Mouse (Mus musculus) MEL-GATA-1-ER (cell line): Measurements from ENCODE around the gene Siah2.
A peak's percentile ranks its signal among the peaks of the same experiment; 100 is the strongest.

Source experiments
- DNase-seq: peaks from one replicate; pipeline ENCODE4 v3.0.0-alpha.2; 2012; ENCODE audit warnings: low read depth; ENCODE audit errors: extremely low read depth

Gene Siah2

GRCm38 (mm10) chr3:58691997-58692721, at the start of gene Siah2:
Gene Siah2 (minus strand): TSS chr3:58692400.
- peak; percentile 54 for DNase-seq

GRCm38 (mm10) chr3:58739536-58739935, 47.3 kb upstream of the Siah2 start:
- DNase-seq = no peak

GRCm38 (mm10) chr3:58738346-58739089, 46.3 kb upstream of the Siah2 start:
- DNase-seq = no peak

DNA sequence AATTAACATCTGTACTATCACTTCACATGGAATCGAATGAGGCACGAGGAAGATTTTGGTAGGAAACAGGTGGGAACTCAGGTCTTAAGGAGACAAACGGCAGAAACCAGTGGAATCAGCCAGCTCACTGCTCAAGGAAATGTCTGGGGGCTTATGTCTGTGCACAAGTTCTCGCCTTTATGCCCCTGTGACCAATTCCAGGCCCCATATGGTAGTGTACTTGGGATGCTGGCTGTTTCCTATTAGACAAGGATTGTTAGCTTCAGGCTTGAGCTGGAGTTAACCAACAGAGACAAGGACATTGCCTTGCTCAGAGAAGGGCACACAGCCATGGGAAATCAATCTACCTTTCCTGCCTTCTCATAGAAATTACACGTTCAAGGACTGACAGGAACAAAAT, 39.3 kb upstream of the Siah2 start:
- no peak for DNase-seq

DNA sequence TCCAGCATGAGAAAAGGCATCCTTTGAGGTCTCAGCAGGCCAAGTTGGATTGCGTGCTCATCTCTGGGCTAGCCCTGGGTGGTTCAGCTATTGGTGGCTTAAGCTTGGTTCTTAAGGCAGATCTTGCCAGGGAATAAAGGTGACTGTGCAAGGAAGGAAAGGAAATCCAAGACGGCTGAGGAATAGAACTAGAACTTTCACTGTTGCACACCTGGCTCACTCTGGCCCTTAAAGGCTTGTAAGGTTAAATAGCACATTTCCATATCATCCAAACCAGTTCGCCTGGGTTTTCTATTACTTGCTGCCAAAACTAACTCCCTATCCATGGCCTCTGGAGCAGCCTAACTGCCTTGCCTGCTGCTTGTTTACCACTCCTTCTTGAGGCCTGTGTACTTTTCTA, 38.4 kb upstream of the Siah2 start:
- no peak for DNase-seq

DNA sequence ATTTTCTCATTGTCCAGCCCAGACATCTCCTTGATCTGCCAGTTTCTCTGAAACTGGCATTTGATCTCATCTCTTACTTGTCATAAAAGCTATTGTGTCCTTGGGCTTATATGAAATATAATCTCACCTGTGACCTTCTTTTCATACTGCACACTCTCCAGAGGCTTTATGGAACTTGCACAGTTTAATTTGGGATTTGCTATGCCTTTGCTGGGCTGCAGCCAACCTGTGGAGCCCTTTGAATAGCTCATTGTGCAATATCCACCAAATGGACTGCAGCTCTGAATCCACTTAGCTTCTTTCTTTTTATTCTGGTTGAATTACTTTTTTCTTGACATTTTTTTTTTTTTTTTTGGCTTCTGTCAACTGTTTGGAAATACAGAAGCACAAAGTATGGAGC, 37.3 kb upstream of the Siah2 start:
- DNase-seq = no peak

DNA sequence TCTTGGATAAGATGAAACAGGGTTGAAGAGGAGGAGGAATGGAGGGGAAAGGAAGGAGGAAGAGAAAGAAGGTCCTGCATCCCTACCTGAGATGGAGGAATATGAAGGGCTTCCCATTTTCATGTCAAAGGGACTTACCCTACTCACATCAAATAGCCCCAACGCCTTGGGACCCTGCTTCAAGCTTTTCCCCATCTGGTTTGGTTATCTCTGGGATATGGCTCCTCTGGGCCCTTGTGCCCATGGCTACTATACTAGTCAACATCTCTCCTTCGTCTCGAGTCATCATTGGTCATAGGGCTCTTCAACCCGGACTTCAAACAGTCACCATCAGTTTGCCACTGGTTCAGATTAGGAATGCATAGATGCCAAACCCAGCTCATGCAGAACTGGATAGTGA, 35.4 kb upstream of the Siah2 start:
- DNase-seq = no peak

- DNase-seq = no peak
Observed at GRCm38 (mm10) chr3:58727012-58727411, 34.8 kb upstream of the Siah2 start.

DNA sequence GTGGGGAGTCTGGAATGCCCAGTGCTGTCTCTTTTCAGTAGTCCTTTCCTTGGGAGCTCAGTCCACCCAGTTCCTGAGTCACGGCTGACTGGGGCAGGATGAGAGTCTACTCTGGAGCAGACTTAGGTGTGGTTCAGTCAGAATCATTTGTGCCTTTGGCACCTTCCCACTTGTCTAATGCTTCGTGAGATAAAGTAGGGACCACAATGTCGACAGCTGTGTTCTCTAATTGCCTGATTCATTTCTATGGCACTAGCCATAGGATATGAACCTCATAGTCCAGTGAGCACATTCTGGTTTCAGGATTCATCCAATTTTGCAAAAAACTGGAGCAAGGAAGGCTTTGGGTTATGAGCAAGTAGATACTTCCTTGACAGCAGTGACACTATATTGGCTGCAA, 34.2 kb upstream of the Siah2 start:
- DNase-seq = no peak

GRCm38 (mm10) chr3:58724815-58725214, 32.6 kb upstream of the Siah2 start:
- DNase-seq = no peak

GRCm38 (mm10) chr3:58723656-58724055, 31.5 kb upstream of the Siah2 start:
- no peak for DNase-seq

GRCm38 (mm10) chr3:58719461-58720230, 27.4 kb upstream of the Siah2 start:
- DNase-seq = no peak

GRCm38 (mm10) chr3:58716705-58717104, 24.5 kb upstream of the Siah2 start:
- DNase-seq = no peak

DNA sequence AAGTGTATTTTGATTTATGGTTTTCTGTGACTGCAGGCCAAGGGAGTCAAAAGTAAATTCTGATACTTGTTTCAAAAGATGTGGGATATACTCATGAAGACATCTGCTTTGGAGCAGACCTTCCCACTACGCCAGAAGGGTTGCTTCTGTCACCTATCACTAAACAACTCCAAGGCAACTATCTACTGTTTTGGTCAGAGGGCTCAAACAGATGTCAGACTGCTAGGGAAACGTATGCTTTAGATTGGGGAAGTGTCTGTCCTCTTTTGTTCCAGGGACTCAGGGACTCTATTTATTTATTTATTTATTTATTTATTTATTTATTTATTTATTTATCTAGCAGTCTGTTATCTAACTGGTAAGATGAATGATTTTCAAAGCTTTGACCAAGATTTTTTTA, 22.6 kb upstream of the Siah2 start:
- peak; percentile 41 for DNase-seq

DNA sequence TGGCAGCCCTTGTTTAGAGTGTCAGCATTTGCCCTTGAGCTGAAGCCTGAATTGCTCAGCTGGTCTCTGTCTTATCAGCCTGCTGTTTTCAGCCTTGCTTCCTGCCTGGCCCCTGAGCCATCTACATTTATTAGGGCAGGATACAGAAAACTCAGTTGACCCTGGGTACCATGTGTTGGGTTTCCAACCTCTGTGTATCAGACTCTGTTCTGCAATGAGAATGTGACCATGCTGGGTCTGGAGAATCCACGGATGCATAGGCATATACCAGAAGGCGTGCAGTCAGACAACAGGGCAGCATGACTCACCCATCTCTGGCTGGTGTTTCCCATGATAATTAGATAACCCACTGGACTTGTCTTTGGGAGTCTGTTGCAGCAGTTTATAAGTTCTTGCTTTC, 21.8 kb upstream of the Siah2 start:
- no peak for DNase-seq

DNA sequence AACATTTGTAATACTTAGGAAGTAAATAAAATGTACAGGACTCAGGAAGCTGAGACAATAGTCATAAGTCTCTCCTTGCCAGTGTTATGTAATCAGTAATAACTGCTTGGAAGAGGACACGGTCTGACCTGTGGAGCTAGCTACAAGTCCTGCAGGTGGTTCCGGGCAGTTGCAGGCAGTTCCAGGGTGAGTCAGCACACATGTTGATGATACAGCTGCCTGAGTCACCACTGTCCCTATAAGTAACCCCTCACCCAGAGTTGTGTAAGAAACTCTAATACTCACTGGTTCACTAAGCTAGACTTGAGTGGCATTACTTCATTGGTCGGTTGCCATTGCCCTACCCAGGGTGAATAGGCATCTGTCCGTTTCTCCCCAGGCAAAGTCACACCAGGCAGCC, 21.0 kb upstream of the Siah2 start:
- no peak for DNase-seq

- DNase-seq = no peak
Observed at GRCm38 (mm10) chr3:58704547-58704946, 12.3 kb upstream of the Siah2 start.

- no peak for DNase-seq
Observed at GRCm38 (mm10) chr3:58703748-58704147, 11.5 kb upstream of the Siah2 start.

- no peak for DNase-seq
Observed at GRCm38 (mm10) chr3:58702329-58702728, 10.1 kb upstream of the Siah2 start.

DNA sequence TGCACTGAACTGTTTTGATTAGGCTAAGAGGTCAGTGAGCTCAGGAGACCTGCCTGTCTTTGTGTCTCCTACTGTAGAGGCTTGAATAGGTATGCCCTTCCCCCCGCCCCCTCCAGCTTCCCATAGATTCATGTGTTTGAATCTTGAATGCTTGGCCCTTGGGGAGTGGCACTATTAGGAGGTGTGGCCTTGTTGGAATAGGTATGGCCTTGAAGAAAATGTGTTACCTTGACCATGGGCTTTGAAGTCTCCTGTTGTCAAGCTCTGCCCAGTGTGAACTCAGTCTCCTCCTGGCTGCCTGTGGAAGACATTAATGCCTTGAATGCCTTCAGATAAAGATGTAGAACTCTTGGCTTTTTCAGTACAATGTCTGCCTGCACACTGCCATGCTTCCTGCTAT, 9.2 kb upstream of the Siah2 start:
- no peak for DNase-seq

DNA sequence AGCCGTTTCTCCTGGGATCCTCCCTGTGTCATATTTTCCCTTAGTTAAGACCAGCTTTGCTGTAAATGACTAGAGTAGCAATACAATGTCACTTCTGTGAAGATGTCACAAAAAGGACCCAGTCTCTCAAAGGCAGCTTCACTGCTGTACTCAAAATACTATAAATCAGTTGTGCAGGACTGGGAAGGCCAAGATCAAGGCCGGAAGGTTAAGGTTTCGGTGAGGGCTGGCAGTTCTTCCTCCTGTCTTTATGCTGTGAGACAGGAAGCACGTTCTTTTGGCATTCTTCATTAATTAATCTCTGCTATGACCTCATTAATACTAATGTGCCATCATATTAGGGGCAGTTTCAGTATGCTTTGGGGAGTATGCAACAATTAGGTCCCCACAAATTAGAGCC, 5.7 kb upstream of the Siah2 start:
- no peak for DNase-seq

- no peak for DNase-seq
Observed at GRCm38 (mm10) chr3:58696806-58697205, 4.6 kb upstream of the Siah2 start.
